Mouse (Mus musculus) induced T-regulatory cell, adult 2 months (primary cell): ENCODE measurements around the gene Serinc5.

ENCODE experiments used
- DNase-seq: peaks from one replicate; pipeline ENCODE4 v3.0.0-alpha.2; 2012; ENCODE audit warnings: low read depth

The Serinc5 gene

GRCm38 (mm10) chr13:92743337-92743736 is 132.4 kb downstream of the Serinc5 start:
- DNase-seq: no peak

DNA sequence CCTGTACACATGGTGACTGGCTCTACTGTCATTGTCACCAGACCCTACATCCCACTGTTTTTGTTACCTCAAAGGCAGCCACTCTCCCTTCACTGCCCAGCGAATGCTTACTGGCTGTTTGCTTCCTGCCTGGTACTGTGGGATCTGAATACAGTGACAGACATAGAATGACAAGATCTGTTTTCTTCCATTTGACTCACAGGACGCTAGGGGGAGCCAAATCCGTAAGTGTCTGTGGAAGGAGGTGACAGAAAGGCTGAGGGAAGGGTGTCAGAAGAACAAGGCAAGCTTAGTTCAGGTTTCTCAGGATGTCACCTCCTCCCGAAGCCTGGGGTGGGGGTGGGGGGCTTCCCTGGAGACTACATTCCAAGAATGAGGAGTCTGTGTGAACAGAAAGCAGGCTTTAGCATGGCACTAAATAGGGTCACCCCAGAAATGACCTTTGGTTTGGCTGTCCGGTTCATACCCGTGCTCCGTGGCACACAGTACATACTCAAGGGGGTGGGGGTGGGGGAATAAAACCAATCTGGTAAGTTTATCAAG is 140.2 kb downstream of the Serinc5 start:
- peak; percentile 76 for DNase-seq

DNA sequence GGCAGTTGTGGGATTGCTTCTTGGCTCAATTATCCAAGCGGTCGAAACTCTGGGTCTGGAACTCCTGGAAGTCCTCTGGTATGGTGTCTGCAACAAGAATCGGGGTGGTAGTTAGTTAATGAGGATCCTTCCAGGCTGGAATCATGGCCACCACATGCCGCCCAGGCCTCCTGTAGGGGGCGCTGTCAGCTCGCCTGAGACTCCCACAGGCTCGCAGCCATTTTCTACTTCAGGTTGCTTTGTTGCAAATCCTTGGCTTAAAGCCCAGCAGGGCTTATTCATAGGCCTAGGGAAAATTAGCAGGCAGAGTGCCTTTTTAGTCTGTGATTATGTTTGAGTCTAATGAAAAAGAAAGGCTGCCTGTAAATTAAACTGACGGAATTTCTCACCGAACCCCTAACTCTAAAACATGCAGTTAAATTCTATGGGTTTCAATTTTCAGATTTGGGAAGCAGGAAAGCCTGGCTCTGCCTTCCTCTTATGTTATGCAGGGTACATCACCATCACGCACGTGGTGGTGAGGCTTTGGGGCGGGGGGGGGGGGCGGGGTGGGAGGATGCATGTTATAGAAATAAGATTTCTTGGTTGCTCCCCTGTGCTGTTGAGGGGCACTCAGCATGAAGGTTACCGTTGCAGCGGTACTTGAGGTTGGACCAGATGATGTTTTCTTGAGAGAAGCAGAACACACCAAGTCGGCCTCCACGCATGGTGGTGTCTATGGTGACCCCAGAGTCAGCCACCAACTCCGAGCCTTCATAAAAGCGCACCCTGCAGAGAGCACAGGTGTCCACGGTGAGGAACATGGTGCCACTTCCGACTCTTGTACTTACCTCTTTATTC is 141.1 kb downstream of the Serinc5 start:
- peak; percentile 40 for DNase-seq

GRCm38 (mm10) chr13:92753676-92754075 is 142.8 kb downstream of the Serinc5 start:
- no peak for DNase-seq

DNA sequence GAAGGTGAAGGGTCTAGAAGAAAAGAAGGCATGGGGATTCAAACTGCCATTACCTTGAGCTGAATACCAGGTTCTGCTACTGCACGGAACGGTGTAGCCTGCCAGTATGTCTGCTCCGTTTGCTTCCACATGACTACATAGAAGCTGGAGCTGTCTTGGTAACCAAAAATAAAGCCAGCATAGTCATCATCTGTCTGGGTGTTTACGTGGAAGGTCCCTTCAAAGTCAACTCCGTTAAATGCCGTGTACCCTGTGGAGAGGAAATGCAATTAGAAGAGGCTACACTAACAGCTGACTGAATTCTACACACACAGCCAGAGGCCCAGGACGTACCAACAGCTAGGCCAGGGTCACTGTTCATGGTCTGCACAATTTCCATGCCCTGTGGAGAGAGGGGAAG is 144.1 kb downstream of the Serinc5 start:
- no peak for DNase-seq

GRCm38 (mm10) chr13:92757972-92758585 is 147.2 kb downstream of the Serinc5 start:
- DNase-seq: no peak

DNA sequence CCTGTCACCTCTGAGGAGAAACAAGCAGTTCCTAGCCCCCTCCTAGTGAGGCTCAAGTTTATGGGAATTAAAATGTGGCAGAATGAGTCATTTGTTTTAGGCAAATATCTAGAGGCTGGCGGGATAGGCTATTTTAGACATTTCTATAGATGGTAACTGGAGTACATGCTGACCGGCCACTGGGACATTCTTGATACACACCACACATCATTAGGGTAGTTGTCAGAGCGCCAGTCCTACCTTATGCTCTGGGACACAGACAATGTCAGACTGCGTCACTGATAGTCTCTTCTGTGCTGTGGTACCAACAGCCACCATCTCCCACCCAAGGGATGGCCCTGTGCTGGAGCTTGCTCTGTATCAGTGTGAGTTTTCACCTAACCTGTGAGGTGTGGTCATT is 148.2 kb downstream of the Serinc5 start:
- DNase-seq: no peak

DNA sequence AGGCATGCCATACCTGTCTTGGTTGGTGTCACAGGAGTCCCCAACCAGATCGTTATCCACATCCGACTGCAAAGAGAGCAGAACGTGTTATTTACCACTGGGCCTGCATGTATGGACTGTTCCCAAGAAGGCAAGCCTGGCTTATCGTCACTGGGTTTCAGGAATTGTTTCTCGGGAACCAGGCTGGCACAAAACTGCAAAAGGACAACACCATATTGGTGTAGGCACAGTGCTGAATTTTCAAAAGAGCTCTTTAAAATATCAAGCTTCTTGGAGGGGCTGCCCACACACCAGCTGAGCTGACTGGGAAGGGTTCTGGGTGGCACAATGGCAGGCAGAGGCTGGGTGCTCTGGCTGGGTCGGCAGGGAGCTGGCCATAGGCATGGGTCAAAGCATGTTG is 149.6 kb downstream of the Serinc5 start:
- no peak for DNase-seq
